Mouse (Mus musculus) heart, adult 2 months (tissue): Measurements from ENCODE around the gene Zfp451.

ENCODE experiments used
- CTCF ChIP-seq: fragments of 200-600 bp; IDR thresholded peaks from 2 replicates; pipeline ENCODE4 v1.8.1; 2022; ENCODE audit warnings: antibody characterized with exemption, mild to moderate bottlenecking, moderate library complexity
- EP300 ChIP-seq: fragments of 200-500 bp; IDR thresholded peaks from 2 replicates; pipeline ENCODE4 v1.6.1; 2011; ENCODE audit warnings: low read depth, low read length, control low read depth; ENCODE audit not compliant: insufficient read depth
- POLR2A ChIP-seq: fragments of 200-500 bp; IDR thresholded peaks from 2 replicates; pipeline ENCODE4 v1.6.1; 2011; ENCODE audit warnings: mild to moderate bottlenecking, low read depth, low read length, control low read depth; ENCODE audit not compliant: insufficient read depth

DNA sequence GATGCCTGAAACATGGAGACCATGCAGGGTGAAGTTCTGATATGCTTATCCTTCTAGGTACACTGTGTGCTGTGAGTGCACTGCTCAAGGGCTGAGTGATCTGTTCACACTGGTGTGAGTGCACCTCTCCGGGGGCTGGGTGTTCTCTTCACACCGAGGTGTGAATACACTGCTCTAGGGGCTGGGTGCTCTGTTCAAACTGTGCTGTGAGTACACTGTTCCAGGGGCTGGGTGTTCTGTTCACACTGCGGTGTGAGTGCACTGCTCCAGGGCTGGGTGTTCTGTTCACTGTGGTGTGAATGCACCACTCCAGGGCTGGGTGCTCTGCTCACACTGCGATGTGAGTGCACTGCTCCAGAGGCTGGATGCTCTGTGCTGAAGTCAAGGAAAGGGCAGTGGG is 68.5 kb downstream of the Zfp451 start:
- TF ChIP-seq EP300 (no peak), POLR2A (no peak), CTCF (no peak)
